Comparison of ENCODE assay signal across 9 mouse cellular contexts in the genomic region with DNA sequence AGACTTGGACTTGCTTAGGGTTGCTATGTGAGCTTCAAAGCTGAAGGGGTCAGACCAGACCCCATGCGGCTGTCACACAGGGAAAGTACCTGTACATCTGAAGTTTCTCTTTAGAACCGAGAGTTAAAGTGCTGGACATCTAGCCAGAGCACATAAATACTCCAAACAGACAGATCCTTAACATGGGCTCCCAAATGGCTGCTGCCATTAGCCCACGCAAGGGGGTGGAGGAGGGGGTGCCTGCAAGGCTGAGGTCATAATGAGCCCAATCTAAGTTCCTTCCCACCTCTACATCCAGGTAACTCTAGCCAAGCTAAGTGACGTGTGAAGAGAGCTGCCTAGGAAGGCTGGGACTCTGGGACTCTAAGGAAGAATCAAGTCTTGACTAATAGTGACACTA. TPM values are rescaled to one million over a fixed set of nuclear protein-coding genes. Genes with fewer than 3 reads are reported as not detected.
DNase-seq lines count a peak whose midpoint lies in the region; ATAC-seq and TF ChIP-seq lines count a peak whose summit lies in the region.
"Had no signal": no experiment of that assay in that cellular context is flagged by ENCODE, and none has a peak within 500 bp of the region (broad histone marks: within the 10 kb centered on the region; RNA-seq: fewer than 3 reads in every experiment).

Gene Actl10 (plus strand): TSS at position 301 of the 400 bp plus-strand sequence.

- no peak for TF ChIP-seq CTCF in bone marrow, adult 2 months (IDR thresholded peaks at IDR 0.05; ENCODE audit: control insufficient read depth, insufficient read depth, low read length)

- peaks cover 15 to 29% of the 10 kb centered on the region in 2 experiments for H3K4me1 ChIP-seq in heart, embryonic 14.5 days (ENCODE audit: control insufficient read depth in 2 of 2, insufficient read depth in 2 of 2, low read length in 2 of 2)
- peaks cover 2% of the 10 kb centered on the region; the same call in 1 of the 2 replicates for H3K4me1 ChIP-seq in bone marrow, adult 2 months (ENCODE audit: control insufficient read depth, insufficient read depth, low read length)
- H3K4me1 ChIP-seq in hindbrain, embryonic 11.5 days (replicated peaks; ENCODE audit: control insufficient read depth, insufficient read depth, low read length), result peaks cover 9% of the 10 kb centered on the region; the same call in 1 of the 2 replicates
- H3K4me1 ChIP-seq in midbrain, embryonic 10.5 days, result peaks cover 34% of the 10 kb centered on the region

- no peak for ATAC-seq in heart, embryonic 14.5 days (ENCODE audit: insufficient number of reproducible peaks, insufficient read depth, low FRiP score, low read depth)
- no peak for ATAC-seq in hindbrain, embryonic 11.5 days (ENCODE audit: low FRiP score)

- DNase-seq in heart, adult 8-10 months (ENCODE audit: low spot score), result no peak
- DNase-seq in hindbrain, embryonic 11.5 days (ENCODE audit: low spot score), result no peak
- peak; percentile 11 for DNase-seq in midbrain, embryonic 10.5 days (ENCODE audit: low spot score)
- DNase-seq in frontal cortex, adult 2 months (ENCODE audit: extremely low spot score in 1 of 2, low spot score in 1 of 2), result no peak
- DNase-seq in ovary, adult 18-20 months (ENCODE audit: low spot score), result no peak
- no peak for DNase-seq in left cerebral cortex, postnatal 25 days (ENCODE audit: low spot score in 2 of 2)
- DNase-seq: kidney, adult 11 months had no signal

- peak within 1 kb of the TSS; percentile 14 to 31 for H3K4me3 ChIP-seq in heart, embryonic 14.5 days (ENCODE audit: control insufficient read depth in 1 of 2, insufficient read depth in 1 of 2, low read depth in 1 of 2, low read length in 2 of 2)
- peak within 1 kb of the TSS; percentile 41 for H3K4me3 ChIP-seq in bone marrow, adult 2 months (replicated peaks; ENCODE audit: control insufficient read depth, low read depth, low read length)
- H3K4me3 ChIP-seq in hindbrain, embryonic 11.5 days (ENCODE audit: low read depth, low read length), result no peak within 1 kb of the TSS
- peak within 1 kb of the TSS; percentile 12 for H3K4me3 ChIP-seq in midbrain, embryonic 10.5 days

- intact Hi-C loops in left cerebral cortex, postnatal 25 days (cut with DNase I), result no loop called here

- H3K27me3 ChIP-seq in heart, embryonic 14.5 days (ENCODE audit: control insufficient read depth, insufficient read depth, low read length), result peaks cover 25% of the 10 kb centered on the region
- peaks cover 12% of the 10 kb centered on the region; the same call in 1 of the 2 replicates for H3K27me3 ChIP-seq in hindbrain, embryonic 11.5 days (ENCODE audit: control insufficient read depth, insufficient read depth, low read length)
- peaks cover 62% of the 10 kb centered on the region for H3K27me3 ChIP-seq in midbrain, embryonic 10.5 days (ENCODE audit: low read depth, poor library complexity, severe bottlenecking)

- no peaks in the 10 kb centered on the region for H3K36me3 ChIP-seq in heart, embryonic 14.5 days (ENCODE audit: control insufficient read depth, insufficient read depth, low read length)
- no peaks in the 10 kb centered on the region for H3K36me3 ChIP-seq in hindbrain, embryonic 11.5 days (ENCODE audit: control insufficient read depth, insufficient read depth, low read length)
- H3K36me3 ChIP-seq in midbrain, embryonic 10.5 days, result peaks cover 11% of the 10 kb centered on the region; the same call in 1 of the 2 replicates

- 0 out of 4 replicates have a peak within 1 kb of the TSS, but pooled peaks of 1 of the 2 experiments have one; percentile 19 for H3K27ac ChIP-seq in heart, embryonic 14.5 days (replicated peaks in 1 of 2; ENCODE audit: control insufficient read depth in 1 of 2, insufficient read depth in 1 of 2, low read depth in 2 of 2, low read length in 2 of 2)
- H3K27ac ChIP-seq in bone marrow, adult 2 months (ENCODE audit: control insufficient read depth, insufficient read depth, low read depth, low read length, poor library complexity), result no peak within 1 kb of the TSS; the same call in 1 of the 2 replicates
- H3K27ac ChIP-seq in hindbrain, embryonic 11.5 days (ENCODE audit: low read depth, low read length), result no peak within 1 kb of the TSS
- H3K27ac ChIP-seq in midbrain, embryonic 10.5 days (replicated peaks), result peak within 1 kb of the TSS; percentile 64; the same call in 1 of the 2 replicates

- peak within 1 kb of the TSS; percentile 69 for H3K4me2 ChIP-seq in heart, embryonic 14.5 days (ENCODE audit: low read length)
- peak within 1 kb of the TSS; percentile 22; the same call in 1 of the 2 replicates for H3K4me2 ChIP-seq in hindbrain, embryonic 11.5 days (replicated peaks; ENCODE audit: low read depth, low read length)

- H3K9me3 ChIP-seq in heart, embryonic 14.5 days (ENCODE audit: control insufficient read depth, low read length), result no peaks in the 10 kb centered on the region
- no peaks in the 10 kb centered on the region for H3K9me3 ChIP-seq in hindbrain, embryonic 11.5 days (ENCODE audit: control insufficient read depth, low read length)
- no peaks in the 10 kb centered on the region for H3K9me3 ChIP-seq in midbrain, embryonic 10.5 days (replicated peaks)

- TF ChIP-seq POLR2A in bone marrow, adult 2 months (IDR thresholded peaks at IDR 0.05; ENCODE audit: borderline replicate concordance, control insufficient read depth, low read depth, low read length), result no peak

- 78% methylated on average over 4 of the region's 4 CpGs for WGBS in heart, embryonic 14.5 days
- WGBS in bone marrow, adult 2 months, result 76% methylated on average over 4 of the region's 4 CpGs
- WGBS in hindbrain, embryonic 11.5 days, result 88% methylated on average over 4 of the region's 4 CpGs
- 79% methylated on average over 4 of the region's 4 CpGs for WGBS in midbrain, embryonic 10.5 days

- H3K9ac ChIP-seq in heart, embryonic 14.5 days (ENCODE audit: low read length), result peak within 1 kb of the TSS; percentile 59
- 0 out of 2 replicates have a peak within 1 kb of the TSS, but pooled peaks have one; percentile 12 for H3K9ac ChIP-seq in hindbrain, embryonic 11.5 days (ENCODE audit: low read depth, low read length)

RNA-seq across cellular contexts. Expression of gene Actl10, which starts in this region (rescaled TPM):
- 0.35 TPM in 1 of 2 replicates, not detected in the other for polyA plus RNA-seq in heart, embryonic 14.5 days (2014; fragmentation: Nextera tagmentation; extraction: Ambion mirVana)
- total RNA-seq in heart, adult 8-10 months (2022), result not detected
- polyA plus RNA-seq in bone marrow, adult 2 months (2011; ENCODE audit: insufficient read depth, insufficient read length, low replicate concordance, missing spikeins), result not detected in 2 replicates
- polyA plus RNA-seq in hindbrain, embryonic 11.5 days (2014; fragmentation: Nextera tagmentation; extraction: Ambion mirVana), result 0.32 and 0.69 TPM in 2 replicates
- polyA plus RNA-seq in midbrain, embryonic 10.5 days (2016; fragmentation: Nextera tagmentation; extraction: Ambion mirVana), result 0.81 and 0.98 TPM in 2 replicates
- 0.08 TPM in 1 of 2 replicates, not detected in the other for polyA plus RNA-seq in frontal cortex, adult 2 months (2012; rRNA removed)
- not detected for total RNA-seq in left cerebral cortex, postnatal 25 days (2021)

Comparison
In these comparisons a context has a peak if more than half of its experiments do, and no peak if none do; other contexts are left out.
1. Peak in DNase-seq, H3K4me3 ChIP-seq and H3K27ac ChIP-seq in midbrain, embryonic 10.5 days; RNA of the gene not detected or under 1 TPM.